Mouse (Mus musculus): ENCODE measurements at regions not wholly inside any gene's neighbourhood (a gene's known extent, or its start where the extent isn't known, plus 50 kb on each side); places are given as distances from the start of the nearest gene placed in this dataset.
A peak's percentile ranks its signal among the peaks of the same experiment; 100 is the strongest.

DNA sequence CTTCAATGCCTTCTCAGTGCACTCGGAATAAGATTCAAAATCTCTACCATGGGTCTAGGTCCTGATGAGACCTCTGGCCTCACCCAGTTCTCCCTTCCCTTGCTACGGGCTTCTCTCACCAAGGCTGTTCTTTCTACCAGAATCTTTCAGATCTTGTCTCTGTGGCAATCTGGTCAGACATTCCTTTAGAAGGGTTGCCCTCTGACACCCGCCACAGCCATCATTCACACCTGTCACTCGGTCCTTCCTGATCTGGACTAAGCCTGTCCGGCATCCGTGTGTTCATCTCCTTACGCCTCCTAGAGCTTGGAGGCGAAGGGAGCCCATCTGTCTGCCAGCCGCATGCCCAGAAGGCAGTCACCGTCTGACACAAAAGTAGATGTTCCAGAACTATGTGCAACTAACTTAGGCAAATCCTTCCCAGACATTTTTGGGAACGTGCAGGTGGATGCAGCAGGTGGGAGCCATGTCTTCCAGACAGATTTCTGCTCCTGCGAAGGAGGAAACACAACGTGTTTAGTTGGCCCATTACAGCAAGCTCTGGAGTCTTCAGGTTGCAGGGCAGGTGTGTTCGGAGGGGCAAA, 77.7 kb downstream of the Fam76b start:
- no peak for DNase-seq

DNA sequence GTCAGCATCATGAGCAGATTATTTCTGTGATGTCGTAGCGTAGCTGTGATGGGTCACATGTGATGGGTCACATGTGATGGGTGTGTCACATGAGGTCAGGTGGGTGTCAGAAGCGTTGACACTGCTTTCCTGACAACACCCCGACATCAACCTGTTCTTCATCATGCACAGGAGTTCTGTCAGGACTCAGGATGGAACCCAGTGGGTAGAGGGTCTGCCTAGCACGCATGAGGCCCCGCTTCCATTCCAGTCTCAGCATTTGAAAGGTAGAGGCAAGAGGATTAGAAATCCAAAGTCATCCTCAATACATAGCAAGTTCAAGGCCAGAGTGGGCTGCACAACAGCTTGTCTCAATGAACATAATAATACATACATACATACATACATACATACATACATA, 79.2 kb downstream of the Fam76b start:
- no peak for DNase-seq

DNA sequence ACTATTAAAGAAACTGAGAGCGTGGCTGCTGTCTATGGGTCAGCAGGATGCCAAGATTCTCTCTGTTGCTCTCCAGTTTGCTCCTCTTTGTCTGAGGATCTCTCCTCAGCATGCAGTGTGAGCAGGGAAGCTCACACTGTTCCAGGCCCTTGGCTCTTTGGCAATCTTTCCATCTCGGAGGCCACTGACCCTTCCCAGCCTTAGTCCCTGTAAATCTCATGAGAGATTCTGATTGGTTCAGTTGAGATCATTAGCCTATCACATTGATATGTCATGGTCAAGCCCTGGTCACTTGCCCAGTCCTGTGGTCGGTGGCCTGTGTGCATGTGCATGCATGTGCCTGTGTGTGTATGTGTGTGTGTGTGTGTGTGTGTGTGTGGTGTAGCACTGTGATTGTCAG, 82.1 kb downstream of the Fam76b start:
- DNase-seq: no peak

DNA sequence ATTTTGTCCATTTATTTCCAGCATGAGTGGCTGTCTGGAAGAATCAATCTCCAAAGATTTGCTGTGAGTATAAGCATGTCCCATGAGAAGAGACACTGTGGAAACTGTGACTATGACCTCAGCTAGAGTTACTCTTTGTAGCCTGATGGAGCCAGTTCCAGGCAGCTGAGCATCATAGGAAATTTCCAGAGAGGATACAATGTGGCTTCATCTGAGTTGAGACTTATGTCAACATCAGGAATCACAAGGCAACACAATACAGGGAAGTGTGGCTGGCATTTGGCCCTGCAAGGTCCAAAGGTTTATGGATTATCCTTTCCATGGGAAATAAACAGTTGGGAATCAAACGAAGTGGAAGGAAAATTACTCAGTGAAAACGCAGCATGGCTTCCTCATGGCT, 82.6 kb downstream of the Fam76b start:
- DNase-seq: no peak

DNA sequence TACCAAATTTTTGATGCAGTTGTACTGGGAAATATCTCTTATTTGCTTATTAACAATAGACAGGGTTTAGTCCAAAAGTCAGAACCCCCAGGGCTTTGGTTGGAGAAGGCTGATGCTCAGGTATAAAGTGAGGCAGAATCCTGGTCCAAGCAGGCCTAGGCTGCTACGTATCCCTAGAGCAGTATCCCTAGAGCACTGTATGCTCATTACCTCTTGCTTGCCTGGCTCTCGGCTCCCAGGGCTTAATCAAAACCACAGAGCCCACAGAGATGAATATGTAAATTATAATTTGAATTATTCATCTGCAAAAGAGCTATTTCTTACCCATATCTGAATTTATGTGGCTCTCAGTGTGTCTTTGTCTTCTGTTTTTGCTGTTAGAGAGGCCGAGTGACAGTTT, 85.9 kb downstream of the Fam76b start:
- DNase-seq: no peak

DNA sequence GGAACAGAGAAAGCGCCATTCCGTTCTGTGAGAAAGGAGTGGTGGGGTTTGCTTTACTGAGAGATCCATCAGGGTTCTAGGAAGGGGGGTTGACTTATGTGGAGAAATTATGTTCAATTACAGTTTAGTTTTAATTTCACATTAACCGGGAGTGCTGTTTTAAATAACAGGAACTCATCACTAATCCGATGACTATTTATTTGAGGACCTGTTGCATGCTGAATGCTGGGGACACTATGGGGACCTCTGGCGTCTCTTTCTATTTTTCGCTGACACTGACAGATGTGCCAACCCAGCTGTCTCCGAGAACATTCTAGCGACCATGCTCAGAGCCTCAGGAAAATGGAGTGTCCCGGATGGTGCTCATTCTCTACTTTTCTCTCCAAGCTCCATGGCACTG, 86.6 kb downstream of the Fam76b start:
- no peak for DNase-seq

DNA sequence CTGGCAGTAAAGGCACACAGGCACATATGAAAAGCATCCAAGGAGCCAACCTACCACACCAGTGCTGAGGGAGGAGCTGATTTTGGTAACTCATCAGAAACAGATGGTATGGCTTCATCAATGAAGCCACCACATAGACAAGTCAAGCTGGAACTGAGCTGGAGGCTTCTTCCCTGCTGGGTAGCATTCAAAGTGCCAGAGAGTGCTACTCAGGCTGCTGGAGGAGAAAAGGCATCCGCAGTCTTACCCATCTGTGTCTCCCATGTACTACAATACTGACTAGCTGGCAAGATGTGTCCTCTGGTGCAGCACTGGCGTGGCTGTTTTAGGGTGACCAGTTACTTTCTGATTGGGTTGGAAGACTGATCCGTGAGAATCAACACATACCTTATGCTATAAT, 87.3 kb downstream of the Fam76b start:
- DNase-seq: no peak

DNA sequence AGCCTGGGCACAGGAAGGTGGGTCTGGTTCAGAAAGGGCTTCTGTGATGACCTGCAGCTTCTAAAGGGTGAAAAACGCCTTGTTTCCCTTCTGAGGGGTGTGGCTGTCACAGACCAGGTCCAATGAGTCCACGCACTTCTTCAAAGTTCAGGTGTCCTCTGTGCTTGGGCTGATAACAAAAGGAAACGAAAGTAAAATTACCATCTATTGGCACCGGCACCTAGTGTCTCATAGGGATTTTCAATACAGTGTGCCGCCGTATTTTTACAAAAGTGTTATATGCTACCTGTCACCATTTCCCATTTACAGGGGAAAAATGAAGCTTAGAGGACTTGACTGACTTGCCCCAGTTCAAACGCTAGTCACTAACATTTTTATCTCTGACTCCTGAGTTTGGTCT, 89.3 kb downstream of the Fam76b start:
- no peak for DNase-seq

DNA sequence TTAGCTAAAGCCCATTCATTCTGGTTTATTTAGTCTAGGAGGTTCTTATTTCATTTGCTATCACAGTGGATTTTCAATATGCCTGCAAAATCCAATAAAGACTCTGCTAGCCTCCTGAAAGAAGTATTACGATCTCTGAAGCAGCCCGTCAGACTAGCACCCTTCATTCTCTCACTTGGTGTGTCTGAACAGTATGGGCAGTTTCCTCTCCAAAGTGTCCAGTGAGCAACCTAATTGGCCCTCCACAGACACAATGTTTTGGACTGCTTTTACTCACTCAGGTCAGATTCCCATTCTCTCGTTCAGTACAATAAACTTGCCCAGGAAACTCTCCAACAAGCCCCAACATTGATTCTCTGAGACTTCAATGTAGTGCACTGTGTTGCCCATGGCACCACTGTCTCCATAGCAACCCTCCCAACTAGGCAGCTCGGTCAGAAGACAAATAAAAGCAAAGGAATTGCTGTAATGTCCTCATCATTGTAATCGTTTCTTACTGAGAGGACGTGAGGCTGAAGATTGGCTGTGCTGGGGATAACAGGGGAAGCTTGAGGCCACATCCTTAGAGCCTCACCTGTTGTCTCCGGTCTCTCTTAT, 91.2 kb downstream of the Fam76b start:
- peak; percentile 66 for DNase-seq

DNA sequence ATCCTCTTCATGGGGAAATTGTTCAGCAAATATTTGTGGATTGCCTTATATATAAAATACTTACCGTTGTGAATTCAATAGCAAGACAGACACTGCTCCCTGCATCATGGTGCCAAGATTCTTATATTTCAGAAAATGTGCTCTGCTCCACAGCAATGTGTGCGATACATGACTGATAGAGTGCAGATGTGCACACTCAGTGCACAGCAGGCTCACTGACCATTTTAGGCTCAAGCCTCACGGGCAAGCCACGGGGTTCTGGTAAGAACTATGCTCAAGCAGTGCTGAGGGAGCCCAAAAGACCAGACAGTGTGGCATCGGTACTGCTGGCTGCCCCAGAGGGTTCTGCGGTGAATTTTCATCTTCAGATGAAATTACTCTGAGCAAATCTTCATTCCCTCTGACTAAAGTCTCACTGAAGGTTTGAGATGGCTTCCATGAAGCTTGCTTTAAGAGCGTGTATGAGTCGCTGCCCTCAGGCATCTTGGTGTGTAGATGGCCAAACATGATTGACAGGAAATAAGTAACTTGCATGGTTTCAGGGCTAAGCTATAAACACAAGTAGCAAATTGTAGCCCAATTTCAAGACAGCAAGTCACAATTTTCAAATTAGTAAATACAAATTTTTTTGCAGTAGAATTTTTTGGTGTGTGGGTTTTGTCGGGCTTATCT, 92.4 kb downstream of the Fam76b start:
- no peak for DNase-seq

DNA sequence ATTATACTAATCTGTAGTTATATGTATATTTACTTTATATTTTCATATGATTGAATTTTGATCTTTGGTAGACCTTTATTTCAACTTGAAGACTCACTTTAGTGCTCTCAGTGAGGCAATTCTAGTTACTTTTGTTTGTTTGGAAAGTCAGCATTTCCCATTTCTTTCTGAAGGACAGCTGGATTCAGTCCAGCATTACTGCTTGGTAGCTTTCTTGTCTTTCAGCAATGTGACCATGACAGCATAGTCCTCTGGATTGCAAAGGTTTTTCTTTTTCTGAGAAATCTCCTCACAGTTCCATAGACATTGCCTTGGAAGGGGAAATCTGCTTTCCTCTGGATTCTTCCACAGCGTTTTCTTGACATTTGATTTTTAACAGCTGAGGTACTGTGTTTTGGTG, 93.1 kb downstream of the Fam76b start:
- no peak for DNase-seq

DNA sequence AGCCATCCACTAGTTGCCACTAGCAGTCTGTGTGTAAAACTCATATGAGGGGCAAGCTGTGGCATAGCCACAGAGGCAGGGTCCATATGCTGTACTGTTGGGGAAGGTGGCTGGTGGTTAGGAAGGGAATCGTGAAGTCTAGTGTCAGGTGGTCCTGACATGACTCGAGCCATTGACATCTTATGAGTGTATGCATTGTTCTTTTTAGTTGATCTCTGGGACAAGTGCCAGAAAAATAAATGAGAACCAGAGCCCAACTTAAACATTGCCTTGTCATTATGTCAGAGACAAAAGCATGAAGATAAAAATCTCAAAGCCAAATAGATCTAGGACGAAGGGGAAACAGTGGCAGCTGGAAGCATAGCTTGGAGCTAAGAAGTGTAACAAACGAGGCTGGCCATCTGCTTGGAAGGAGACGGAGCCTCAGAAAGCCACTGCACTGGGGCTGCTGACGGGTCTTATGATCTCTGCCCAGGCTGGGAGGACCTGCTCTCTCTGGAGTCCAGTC, 104.5 kb downstream of the Fam76b start:
- DNase-seq: peak; percentile 91

DNA sequence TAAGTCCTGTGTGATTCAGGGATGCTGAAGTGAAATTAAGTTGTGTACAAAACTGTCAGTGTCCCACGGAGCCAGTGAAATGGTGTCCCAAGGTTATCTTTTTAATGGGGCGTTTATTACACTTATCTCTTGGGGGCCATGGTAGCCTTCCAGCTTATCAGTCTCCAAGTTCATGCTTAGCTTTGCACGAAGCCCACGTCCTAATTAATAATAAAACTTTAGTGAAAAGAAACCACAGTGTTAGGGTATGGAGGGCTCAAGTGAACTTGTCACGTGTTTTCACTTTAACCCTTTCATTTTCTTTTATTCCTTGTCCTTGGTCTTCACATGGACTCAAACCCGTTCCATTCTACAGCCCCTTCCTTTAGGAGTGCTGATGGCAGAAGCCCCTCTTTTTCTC, 105.9 kb downstream of the Fam76b start:
- DNase-seq: no peak

DNA sequence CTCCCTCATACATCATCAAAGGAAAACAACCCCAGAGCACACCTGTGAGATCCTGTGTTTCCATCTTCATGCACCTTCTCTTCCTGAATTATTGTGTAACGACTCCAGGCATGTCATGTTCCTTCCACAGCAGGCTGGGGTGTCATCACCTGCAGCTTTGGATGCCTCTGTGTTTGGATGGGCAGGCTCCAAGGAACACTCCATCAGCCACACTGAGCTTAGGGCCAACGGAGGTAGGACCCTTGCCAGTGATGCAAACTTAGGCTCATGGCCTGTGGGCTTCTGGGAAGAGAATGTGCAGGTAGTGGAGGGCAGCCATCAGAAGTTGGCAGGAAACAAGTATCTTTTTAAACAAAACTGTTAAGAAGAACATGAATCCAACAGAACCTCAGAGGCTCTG, 109.8 kb downstream of the Fam76b start:
- DNase-seq: no peak

DNA sequence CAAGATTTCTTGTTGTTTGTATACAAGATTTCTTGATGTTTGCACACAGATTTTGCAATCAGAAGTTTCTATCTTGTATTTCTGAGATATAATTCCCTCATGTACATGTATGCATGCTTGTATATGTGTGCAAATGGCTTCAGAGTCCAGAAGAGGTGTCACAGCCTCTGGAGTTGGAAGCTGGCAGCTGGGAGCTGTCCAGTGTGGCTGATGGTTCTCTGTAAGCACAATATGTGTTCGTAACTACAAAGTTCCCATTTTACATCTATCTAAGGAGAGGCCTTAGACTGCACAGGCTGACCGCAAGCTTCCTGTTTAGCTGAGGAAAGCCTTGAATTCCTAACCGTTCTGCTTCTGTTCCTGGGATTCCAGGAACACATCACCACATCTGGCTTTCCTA, 119.0 kb downstream of the Fam76b start:
- DNase-seq: no peak

DNA sequence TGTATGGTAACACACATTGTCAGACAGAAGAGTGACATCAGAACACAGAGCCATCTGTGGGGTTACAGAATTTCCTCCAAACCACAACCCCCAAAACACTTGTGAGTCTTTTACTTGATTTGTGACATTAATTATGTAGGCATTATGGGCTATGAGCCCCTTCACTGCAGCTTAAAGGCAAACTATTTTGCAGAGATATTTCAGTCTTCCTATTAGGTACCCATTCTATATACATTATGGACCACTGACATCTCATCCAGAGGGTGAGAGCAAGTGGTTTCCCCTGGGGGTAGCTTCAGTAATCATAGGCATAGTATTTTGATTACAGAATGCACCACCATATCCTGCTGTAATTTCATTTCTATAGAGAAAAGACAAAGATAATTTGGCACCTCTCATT, 124.6 kb downstream of the Fam76b start:
- DNase-seq: no peak

DNA sequence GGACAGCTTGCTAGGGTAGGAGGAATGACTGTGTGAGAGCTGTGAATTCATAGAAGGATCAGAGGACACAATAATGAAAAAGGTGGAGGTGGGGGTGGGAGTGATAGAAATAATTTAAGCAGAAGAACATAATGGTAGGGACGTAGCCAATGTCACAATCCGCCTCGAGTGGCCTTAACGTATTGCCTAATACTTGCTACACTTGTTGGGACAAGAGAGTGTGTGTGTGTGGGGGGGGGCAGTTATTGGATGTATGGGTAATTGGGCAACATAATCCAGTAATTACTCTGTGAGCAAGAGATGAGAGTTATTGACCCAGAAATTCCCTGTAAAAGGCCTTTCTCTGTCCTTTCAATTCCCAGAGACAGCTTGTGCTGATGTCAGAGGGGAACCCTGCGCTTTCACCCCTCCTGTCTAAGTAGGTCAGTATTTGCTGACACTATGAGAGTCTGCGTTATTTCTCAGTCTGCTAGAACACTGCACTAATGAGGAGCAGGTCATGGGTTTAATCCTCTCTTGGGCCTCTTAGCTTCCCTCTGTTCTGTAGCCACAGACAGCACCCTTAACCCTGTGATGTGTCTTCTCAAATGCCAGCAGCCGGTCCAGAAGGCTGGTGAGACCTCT, 135.7 kb downstream of the Fam76b start:
- peak; percentile 97 for DNase-seq

DNA sequence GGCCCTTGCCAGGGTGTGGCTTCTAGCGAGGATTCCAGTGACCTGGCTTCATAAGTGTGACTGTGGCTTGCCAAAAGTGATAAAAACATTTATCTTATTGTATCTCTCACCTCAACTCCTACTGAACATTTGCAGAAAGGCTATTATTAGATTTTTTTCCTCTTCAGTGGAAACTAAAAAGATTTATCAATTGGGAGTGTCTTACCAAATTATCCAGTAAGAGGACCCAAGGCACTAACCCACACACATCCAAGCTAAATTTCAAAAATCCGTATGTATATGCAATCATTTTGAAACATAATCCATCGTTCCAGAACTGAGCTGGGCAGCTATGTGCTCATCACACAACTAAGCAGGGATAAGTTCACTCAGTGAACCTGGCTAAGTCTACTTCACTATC, 136.3 kb downstream of the Fam76b start:
- no peak for DNase-seq

DNA sequence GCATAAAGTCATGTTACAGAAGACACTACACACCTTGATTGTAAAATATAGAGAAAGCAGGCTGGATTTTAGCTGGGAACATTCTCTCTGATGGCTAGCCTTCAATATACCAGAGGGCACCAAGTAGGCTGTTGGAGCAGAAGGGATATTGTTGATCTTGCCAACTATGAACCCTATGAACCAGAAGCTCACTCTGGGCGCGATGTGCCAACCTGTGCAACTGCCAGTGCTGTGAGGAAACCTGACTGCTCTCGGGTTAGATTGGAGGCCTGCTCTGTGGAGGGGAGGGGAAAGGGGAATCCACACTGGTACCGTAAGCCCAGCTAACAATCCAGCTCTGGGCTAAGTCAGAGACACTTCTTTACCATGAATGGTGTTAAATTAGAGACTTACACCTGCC, 136.7 kb downstream of the Fam76b start:
- no peak for DNase-seq

DNA sequence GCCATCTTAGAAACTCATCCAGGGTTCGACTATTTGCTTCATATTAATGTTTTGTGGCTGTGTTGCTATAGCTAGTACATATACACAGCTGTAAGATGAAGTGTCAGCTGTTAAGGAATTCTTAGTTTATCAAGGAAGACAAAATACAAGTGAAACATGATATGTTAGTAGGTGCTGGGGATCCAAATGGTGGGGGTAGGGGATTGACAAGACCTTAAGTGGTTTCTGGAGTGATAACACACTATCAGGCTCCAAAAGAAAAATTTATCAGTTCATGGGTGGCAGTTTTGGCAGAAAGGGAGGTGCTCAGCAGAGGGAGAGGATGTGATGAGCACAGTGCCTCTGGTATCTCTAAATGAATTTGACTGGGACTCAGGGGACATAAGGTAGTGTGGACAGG, 138.7 kb downstream of the Fam76b start:
- DNase-seq: no peak

DNA sequence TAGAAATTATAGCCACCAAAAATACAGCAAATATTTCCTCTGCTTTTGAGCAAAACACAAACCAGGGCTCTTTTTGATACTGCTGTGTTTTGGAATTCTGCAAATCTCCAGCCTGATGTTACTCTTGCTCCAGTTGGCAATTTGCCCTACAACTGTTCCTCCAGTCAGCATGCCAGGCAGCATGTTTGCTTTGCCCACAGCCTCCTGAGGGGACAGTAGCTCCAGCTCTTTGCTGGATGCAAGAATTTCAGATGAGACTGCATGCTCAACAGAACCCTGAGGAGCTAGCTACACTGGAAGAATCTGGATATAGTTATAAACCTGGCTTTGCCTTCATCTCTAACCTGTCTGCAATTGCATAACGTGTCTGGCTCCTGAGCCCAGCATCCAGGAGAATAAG, 141.7 kb downstream of the Fam76b start:
- DNase-seq: peak; percentile 70

DNA sequence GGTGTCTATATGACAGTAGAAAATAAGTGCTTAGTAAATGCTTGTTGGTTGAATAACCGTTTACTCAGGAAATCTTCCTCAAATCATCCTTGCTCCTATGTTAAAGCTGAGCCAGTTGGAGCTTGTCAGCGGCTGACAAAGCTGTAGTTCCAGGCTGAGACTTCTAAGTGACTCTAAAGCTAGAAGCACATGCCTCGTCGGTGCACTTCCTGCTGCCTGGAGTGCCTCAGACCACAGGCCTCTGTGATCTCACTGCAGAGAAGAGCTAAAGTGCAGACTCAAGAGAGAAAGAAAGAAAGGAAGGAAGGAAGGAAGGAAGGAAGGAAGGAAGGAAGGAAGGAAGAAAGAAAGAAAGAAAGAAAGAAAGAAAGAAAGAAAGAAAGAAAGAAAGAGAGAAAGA, 146.1 kb downstream of the Fam76b start:
- no peak for DNase-seq

DNA sequence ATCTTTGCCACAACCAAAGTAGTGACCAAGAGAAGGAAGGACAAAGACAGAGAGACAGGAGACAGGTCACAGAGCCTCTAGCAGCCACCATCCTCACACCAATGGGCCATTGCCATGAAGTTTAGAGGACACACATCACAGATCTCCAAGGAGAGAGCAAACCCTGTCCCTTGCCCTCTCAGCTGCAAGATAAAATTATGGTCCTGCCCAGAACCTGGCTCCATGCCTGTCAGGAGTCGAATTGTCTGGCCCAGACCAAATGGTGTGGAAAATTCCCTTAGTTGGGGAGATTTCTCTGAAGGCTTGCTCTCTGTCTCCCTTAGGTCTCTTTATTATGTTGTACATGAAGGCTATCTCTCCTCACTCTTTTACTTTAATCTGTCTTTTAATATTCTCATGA, 147.4 kb downstream of the Fam76b start:
- no peak for DNase-seq

DNA sequence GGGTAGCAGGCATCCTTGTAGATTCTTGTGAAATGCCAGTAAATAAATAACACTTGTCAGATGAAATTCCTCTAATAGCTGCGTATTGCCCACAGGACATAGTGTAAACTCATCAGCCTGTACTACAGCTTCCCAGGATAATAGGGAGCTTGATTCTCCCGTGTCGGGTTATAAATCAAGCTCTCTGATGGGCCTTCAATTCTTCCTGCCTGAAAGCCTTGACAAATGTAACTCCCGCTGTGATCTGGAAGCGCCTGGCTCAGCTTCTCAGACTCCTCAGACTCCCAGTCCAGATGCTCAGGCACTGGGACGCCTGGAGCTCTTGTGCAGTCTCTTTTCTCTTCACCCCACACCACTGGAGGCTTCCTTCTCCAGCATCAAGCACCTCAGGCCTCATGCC, 151.3 kb downstream of the Fam76b start:
- no peak for DNase-seq
